Mouse (Mus musculus): ENCODE data around the gene Tada2a. TPM values are rescaled to one million over a fixed set of nuclear protein-coding genes. Genes with fewer than 3 reads are reported as not detected.
A peak's percentile ranks its signal among the peaks of the same experiment; 100 is the strongest.

The Tada2a gene
- 49.0 and 66.4 TPM in 2 replicates for polyA plus RNA-seq (2012; rRNA removed)

GRCm38 (mm10) chr11:84128943-84129798 lies at the start of gene Tada2a, which contains the start of gene Acaca:
Gene Tada2a (minus strand): TSS chr11:84129600.
Gene Acaca (plus strand): TSS chr11:84129672.
- H3K4me1 ChIP-seq (ENCODE audit: control insufficient read depth, insufficient read depth, low read length): peaks cover 3% of the 10 kb centered on the region; the same call in 1 of the 2 replicates
- peak within 1 kb of the TSS; percentile 69; the same call in 1 of the 2 replicates for H3K27ac ChIP-seq (ENCODE audit: insufficient read depth, low read length)
- TF ChIP-seq POLR2A (IDR thresholded peaks at IDR 0.05; ENCODE audit: extremely low read depth, insufficient read depth, low read length): peak; percentile 77; the same call in 1 of the 2 replicates
- TF ChIP-seq CTCF (IDR thresholded peaks at IDR 0.05; ENCODE audit: extremely low read depth, insufficient read depth, low read length): no peak
- peak within 1 kb of the TSS; percentile 75 for H3K4me3 ChIP-seq (ENCODE audit: insufficient read depth, low read length)

- peaks cover 3% of the 10 kb centered on the region; the same call in 1 of the 2 replicates for H3K4me1 ChIP-seq (ENCODE audit: control insufficient read depth, insufficient read depth, low read length)
- no peak overlapping the region for H3K27ac ChIP-seq (ENCODE audit: insufficient read depth, low read length)
- H3K4me3 ChIP-seq (ENCODE audit: insufficient read depth, low read length): no peak overlapping the region; the same call in 1 of the 2 replicates
- TF ChIP-seq CTCF (IDR thresholded peaks at IDR 0.05; ENCODE audit: extremely low read depth, insufficient read depth, low read length): no peak
- TF ChIP-seq POLR2A (IDR thresholded peaks at IDR 0.05; ENCODE audit: extremely low read depth, insufficient read depth, low read length): no peak
These were observed 49.2 kb upstream of the Tada2a start for GRCm38 (mm10) chr11:84178571-84178970.

GRCm38 (mm10) chr11:84172539-84173435 lies 43.4 kb upstream of the Tada2a start:
- Histone ChIP-seq H3K4me3 (ENCODE audit: insufficient read depth, low read length) (no peak overlapping the region), H3K4me1 (ENCODE audit: control insufficient read depth, insufficient read depth, low read length) (no peaks in the 10 kb centered on the region), H3K27ac (ENCODE audit: insufficient read depth, low read length) (no peak overlapping the region)
- TF ChIP-seq CTCF (IDR thresholded peaks at IDR 0.05; ENCODE audit: extremely low read depth, insufficient read depth, low read length) (no peak), POLR2A (IDR thresholded peaks at IDR 0.05; ENCODE audit: extremely low read depth, insufficient read depth, low read length) (no peak)

DNA sequence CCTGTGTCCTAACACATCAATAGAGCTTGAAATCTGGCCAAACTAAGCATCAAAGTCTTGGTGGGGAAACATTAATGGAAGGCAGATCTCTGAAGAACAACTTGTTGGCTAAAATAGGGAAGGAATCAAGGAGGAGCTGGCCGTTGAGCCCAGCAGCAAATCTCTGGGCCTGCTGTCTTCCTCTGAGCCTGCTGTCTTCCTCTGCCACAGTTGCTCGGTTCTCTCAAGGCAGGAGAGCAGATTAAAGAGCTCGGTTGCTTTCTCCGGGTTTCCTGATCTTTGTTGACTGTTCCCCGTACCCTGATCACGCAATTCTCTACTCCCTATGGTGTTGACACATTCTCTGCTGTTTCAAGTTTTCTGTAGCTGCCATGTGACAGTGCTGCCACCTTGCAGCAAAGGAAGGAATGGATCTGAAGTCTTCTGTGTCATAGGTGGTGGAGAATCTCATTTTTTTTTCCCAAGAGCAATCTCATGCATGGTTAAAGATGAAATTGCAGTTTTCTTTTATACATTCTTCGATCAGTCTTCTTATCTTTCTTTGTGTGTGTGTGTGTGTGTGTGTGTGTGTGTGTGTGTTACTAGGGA lies 39.4 kb upstream of the Tada2a start:
- H3K4me3 ChIP-seq (ENCODE audit: insufficient read depth, low read length): no peak overlapping the region
- no peak overlapping the region for H3K27ac ChIP-seq (ENCODE audit: insufficient read depth, low read length)
- TF ChIP-seq CTCF (IDR thresholded peaks at IDR 0.05; ENCODE audit: extremely low read depth, insufficient read depth, low read length) (peak; percentile 80), POLR2A (IDR thresholded peaks at IDR 0.05; ENCODE audit: extremely low read depth, insufficient read depth, low read length) (no peak)
- no peaks in the 10 kb centered on the region for H3K4me1 ChIP-seq (ENCODE audit: control insufficient read depth, insufficient read depth, low read length)

DNA sequence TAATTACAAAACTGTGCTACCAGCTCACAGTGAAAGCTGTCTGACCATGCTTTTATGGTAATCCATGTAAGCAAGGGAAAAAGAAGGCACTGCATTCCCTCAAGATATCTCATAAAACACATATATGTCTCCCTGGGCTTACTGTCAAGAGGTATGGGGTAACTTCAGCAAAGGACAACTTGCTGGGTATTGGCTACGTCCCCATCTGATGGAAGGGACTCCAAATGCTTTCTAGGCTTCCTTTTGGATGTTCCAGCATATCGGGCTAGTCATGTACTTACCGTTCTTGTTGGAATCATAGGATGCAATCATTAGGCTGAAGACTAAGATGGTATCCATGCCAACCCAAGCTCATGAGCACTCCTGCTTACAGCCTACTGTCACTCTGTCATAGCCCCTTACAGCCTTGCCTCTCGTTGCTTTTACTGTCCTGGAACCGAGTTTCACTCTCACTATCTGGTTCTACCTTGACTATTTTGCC lies 37.7 kb upstream of the Tada2a start, which contains the start of gene Gm11437:
Gene Gm11437 (minus strand): TSS at position 431 of the 481 bp plus-strand sequence.
- no peak within 1 kb of the TSS for H3K27ac ChIP-seq (ENCODE audit: insufficient read depth, low read length)
- no peaks in the 10 kb centered on the region for H3K4me1 ChIP-seq (ENCODE audit: control insufficient read depth, insufficient read depth, low read length)
- TF ChIP-seq CTCF (IDR thresholded peaks at IDR 0.05; ENCODE audit: extremely low read depth, insufficient read depth, low read length) (no peak), POLR2A (IDR thresholded peaks at IDR 0.05; ENCODE audit: extremely low read depth, insufficient read depth, low read length) (no peak)
- no peak within 1 kb of the TSS for H3K4me3 ChIP-seq (ENCODE audit: insufficient read depth, low read length)

GRCm38 (mm10) chr11:84164561-84164960 lies 35.2 kb upstream of the Tada2a start:
- H3K27ac ChIP-seq (ENCODE audit: insufficient read depth, low read length): no peak overlapping the region
- no peak for TF ChIP-seq POLR2A (IDR thresholded peaks at IDR 0.05; ENCODE audit: extremely low read depth, insufficient read depth, low read length)
- no peak for TF ChIP-seq CTCF (IDR thresholded peaks at IDR 0.05; ENCODE audit: extremely low read depth, insufficient read depth, low read length)
- no peaks in the 10 kb centered on the region for H3K4me1 ChIP-seq (ENCODE audit: control insufficient read depth, insufficient read depth, low read length)
- no peak overlapping the region for H3K4me3 ChIP-seq (ENCODE audit: insufficient read depth, low read length)

DNA sequence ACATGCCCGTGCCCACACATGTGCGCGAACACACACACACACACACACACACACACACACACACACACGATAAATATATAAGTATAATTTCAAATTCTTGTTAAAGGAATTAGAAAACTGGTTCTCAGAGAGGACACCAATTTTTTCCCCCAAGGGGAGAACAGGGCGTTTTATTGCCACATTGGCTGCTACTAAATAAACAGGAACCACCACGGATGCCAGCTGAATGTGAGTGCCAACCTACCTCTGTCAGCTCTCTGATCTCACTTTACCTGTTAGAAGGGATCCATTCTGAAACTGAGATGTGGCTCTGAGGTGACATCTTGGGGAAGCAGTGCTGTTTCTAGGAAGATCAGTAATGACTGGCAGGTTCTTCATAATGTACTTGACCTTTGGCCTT lies 34.7 kb upstream of the Tada2a start:
- Histone ChIP-seq H3K4me3 (ENCODE audit: insufficient read depth, low read length) (no peak overlapping the region), H3K27ac (ENCODE audit: insufficient read depth, low read length) (no peak overlapping the region), H3K4me1 (ENCODE audit: control insufficient read depth, insufficient read depth, low read length) (no peaks in the 10 kb centered on the region)
- no peak for TF ChIP-seq CTCF (IDR thresholded peaks at IDR 0.05; ENCODE audit: extremely low read depth, insufficient read depth, low read length)

DNA sequence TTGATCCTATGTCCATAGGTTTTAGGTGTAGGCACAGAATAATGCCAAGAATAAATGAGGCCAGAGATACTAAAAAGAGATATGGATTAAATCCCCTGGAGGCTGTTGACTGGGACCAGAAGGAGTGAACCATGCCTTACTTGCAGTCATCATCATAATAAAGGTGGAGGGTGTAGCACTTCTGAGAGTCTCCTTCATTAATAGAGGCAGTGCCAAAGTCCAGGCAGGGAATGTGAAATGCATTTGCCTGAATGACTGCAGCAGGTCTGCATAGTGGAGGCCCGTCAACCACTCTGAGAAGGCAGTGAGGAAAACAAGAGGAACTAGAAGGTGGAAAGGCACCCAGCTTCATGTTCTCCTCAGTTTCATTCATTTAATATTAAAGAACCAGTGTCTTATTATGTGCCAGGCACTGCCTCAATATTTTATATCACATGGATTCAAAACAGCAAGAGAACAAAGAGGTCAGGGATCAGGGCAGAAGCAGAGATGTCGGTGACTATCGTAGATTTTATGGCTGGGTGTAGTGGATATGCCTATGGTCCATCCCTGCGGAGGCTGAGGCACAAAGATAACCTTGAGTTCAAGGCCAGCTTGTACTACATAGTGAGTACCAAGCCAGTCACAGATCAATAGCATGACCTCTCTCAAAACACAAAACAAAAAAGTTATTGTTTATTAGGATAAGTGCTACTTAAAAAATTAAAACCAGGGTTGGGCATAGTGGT lies 27.3 kb upstream of the Tada2a start:
- Histone ChIP-seq H3K4me1 (ENCODE audit: control insufficient read depth, insufficient read depth, low read length) (no peaks in the 10 kb centered on the region), H3K4me3 (ENCODE audit: insufficient read depth, low read length) (no peak overlapping the region), H3K27ac (ENCODE audit: insufficient read depth, low read length) (no peak overlapping the region)
- TF ChIP-seq CTCF (IDR thresholded peaks at IDR 0.05; ENCODE audit: extremely low read depth, insufficient read depth, low read length) (no peak), POLR2A (IDR thresholded peaks at IDR 0.05; ENCODE audit: extremely low read depth, insufficient read depth, low read length) (no peak)
